Mouse (Mus musculus) cerebellum, adult 9-11 months (tissue): ENCODE measurements around the gene Cplane1.
A peak's percentile ranks its signal among the peaks of the same experiment; 100 is the strongest.
"Not testable (repeated sequence)": the region's sequence is repeated elsewhere in the genome, so short reads cannot be mapped to it uniquely, and the experiment has no call there.

ENCODE experiments used
- DNase-seq: peaks from one replicate; pipeline ENCODE4 v3.0.0; 2022

The Cplane1 gene

DNA sequence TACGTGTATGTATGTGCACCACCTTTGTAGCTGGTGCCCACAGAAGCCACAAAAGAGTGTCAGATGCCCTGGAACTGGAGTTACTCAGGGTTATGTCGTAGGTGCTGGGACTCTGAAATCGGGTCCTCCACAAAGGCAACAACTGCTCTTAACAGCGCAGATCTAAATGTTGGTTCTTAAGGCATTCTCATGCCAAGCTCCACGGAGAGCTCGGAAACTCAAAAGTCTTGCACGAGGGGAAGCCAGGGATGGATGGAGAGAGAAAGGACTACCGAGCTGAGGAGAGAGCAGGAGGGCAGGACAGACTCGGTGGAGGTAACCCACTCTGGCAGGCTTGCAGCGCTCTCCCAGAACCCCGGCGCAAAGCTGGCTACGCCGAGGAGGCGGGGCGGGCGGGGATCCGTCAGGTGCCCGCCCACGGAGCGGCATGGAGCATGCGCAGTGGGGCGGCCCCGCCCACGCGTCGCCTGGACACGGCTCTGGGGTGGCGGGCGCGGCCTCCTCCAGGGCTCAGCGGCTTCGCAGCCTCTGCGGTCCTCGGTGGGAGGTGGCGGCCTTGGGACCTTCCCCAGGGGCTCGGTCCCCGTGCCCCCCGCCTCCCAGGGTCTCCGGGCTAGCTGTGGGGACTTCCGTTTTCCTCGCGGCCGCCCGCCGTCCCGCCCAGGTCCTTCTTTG, at the start of gene Cplane1:
Gene Cplane1, plus strand, starts transcription at position 516 of the 675 bp plus-strand sequence.
- peak; percentile 93 for DNase-seq

DNA sequence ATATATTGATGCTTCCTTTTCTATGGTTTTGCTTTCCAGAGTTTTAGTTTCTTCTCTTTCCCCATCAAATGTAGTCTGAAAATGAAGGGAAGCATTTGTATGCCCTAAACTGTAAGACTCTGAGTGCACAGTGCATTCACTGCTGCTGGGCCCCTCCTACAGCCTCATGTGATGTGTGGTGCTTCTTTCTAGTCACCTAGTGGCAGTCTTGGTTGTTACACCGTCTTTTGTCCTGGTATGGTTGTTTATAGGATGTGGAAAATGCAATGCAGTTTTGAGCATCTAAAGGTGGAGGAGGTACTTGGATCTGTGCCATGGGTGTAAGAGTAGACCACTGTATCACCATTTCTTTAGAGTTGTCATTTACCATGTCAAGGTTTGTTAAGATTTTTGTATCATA, 39.6 kb upstream of the Cplane1 start:
- no peak for DNase-seq

DNA sequence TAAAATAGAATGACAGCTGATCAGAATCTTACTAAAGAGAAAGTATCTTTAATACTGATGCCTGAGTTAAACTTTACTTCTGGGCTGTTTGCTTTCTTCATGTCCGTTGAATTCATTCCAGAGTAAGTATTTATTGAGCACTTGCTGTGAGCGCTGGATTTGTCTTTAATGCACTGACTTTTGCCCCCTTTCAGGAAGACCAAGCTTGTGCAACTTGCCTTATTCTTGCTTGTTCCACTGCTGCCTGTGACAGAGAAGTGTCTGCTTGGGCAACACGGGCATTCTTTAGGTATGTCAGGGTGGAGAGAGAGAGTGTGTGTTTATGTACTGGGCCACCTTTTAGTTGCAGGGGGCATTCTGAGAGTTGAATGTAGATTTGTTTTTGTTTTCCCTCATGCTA, 37.6 kb upstream of the Cplane1 start:
- no peak for DNase-seq

DNA sequence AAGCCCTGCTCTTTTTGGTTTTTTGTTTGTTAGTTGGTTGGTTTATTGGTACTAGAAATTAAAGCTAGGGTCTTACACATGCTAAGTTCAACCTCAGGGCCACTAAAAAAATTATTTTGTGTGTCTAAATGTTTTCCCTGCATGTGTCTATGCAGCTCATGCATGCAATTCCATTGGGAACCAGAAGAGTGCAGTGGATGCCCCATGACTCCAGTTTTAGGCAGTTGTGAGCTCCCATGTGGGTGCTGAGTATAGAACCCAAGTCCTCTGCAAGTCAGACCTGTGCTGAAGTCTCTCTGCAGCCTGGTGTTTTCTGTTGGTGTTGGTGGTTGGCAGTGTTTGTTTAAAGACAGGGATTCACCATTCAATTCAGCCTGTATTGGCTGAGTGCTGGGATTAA, 37.1 kb upstream of the Cplane1 start:
- no peak for DNase-seq

DNA sequence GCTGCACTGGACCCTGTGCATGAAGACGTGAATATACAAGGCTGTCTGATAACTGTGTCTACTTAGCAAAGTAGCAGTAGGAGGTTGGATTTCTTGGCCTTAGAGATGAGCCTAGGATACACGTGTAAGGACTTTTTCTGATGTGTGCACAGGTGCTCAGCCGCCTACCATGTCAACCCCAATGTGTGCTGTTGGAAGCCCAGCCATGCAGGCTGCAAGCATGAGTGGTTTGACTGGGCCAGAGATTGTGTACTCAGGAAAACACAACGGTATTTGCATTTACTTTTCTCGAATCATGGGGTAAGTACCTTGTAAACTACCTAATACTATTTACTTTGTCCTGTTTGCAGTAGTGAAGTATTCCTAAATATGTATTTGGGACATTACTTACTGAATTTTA, 33.3 kb upstream of the Cplane1 start:
- DNase-seq, result no peak

DNA sequence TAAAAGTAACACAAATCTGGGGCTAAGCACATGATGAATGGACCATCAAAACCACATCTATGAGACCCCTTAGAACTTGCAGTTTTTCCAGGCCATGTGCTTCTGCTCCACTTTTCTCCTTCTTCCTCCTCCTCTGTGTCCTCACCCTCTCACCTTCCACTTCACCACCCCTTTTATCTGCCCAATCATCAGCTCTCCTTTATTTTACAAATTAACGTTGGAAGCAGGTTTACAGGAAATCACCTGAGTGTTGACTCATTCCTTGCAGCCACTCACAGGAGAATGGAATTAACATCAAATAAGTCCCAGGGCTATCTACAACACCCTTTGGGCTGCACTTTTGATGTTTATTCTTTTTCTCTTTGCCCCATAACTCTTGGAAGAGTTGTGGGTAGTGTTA, 7.1 kb upstream of the Cplane1 start:
- no peak for DNase-seq

DNA sequence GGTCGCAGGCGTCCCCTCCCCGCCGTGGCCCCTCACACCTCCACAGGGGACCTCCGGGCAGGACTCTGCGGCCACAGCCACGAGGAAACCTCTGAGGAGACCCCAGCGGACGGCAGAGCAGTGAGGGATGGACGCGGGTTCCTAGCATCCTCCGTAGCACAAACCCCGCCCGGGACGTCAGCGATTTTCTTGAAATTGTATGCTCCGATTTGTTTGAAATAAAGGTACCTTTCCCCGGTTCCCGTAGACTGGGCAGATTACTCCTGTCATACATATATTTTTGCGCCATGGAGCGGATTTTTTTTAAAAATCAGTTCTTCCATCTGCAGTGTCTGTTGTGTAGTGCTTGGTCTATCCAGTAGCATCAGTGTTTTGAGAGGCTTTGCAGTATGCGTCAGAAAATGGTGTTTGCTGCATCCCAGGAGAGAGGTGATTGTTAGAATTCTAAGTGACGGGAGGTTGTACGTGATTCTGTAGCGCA, 400 bp downstream of the Cplane1 start:
- no peak for DNase-seq

DNA sequence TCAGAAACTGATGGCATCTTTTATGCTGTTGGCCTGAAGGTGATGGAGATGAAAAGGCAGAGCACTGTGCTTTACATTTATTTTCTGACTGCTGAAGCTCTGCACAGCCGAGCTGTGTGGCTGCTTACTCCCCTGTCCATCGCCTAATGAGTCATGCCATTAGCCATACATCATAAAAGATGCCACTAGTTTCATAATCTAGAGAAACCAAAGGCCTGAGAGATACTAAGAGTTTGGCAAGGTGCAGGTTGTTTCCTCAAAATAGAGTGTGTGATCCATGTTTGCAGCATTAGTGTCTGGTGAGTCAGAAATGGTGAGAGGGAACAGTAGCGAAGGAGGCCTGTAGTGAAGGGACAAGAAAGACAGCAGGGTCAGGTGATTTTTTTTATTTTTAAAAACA, 20.7 kb downstream of the Cplane1 start:
- DNase-seq, result no peak

DNA sequence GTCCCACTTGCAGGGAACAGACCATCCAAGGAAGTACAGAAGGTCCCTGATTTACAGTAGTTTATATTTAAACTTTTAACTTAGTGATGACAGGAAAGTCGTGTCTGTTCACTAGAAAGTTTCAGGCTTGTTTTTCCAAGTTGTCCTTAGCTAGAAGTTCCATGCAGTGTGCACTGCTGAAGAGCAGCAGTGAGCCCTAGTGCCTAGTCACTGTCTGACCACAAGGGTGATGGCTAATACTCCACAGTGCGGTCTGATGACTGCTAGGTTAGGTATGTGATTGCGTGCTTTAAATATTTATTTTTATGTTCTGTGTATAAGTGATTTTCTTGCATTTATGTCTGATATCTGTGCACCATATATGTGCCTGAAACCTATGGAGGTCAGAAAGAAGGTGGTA, 21.5 kb downstream of the Cplane1 start:
- no peak for DNase-seq

DNA sequence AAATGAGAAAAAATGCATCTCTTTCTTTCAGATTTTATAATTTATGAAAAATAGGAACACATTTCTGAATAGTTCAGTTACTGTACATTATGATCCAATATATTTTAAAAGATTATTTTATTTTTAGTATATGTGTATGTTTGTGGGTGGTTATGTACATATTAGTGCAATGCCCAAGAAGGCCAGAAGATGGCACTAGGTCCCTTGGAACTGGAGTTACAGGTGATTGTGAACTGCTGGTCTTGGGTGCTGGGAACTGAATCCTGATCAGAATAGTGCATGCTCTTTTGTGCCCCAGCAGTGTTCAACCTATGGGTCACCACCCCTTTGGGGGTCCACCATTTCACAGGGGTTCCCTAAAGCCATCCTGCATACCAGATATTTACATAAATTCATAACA, 31.4 kb downstream of the Cplane1 start:
- no peak for DNase-seq

DNA sequence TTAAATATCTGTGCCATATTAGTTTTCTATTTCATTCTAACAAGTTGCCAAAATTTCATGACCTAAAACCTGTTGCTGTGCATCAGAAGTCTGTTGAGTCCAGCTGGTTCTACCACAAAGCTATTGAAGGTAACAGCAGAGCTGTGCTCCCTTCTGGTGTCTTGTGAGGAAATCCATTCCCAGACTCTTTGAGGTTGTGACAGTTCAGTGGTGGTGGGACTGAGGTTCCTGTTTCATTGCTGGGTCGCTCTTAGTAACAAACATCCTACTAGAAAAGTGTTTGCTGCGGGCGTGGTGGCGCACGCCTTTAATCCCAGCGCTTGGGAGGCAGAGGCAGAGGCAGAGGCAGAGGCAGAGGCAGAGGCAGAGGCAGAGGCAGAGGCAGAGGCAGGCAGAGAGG, 39.5 kb downstream of the Cplane1 start:
- DNase-seq, result no peak

DNA sequence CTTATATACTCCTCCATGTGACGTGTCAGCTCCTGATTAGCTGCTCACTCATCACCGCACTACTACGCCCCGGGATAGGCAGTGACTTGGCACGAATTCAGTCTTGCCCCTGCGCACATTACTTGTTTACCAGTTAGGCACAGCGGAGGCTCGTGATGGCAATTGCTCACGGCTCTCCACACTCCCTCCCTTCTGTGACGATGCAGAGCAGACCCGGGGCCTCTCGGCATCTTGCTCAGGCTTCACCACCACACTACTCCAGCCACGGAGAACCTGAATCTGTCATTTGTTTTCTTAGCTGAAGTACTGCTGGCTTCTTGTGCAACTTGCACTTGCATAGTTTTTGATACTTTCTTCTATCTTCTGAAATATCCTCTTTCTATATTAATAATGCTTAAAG, 45.9 kb downstream of the Cplane1 start:
- DNase-seq, result no peak

DNA sequence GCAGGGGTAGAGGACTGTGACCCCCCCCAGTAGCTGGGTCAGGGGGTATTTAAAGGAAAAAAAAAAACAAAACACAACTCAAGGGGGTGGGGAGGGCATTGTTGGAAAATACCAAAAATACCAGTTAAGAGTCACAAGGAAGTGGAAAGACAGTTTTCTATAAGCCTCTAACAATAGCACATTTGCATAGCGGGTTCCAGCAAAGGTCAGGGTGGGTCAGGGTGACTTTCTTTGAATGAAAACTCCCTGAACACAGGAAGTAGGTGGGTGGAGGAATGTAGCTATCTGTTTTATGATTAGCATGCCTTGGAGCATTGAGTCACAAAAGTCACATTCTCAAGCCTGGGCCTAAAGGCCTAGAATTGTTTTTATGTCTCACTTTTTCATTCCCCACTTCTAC, 65.3 kb downstream of the Cplane1 start:
- DNase-seq, result not testable (repeated sequence)

DNA sequence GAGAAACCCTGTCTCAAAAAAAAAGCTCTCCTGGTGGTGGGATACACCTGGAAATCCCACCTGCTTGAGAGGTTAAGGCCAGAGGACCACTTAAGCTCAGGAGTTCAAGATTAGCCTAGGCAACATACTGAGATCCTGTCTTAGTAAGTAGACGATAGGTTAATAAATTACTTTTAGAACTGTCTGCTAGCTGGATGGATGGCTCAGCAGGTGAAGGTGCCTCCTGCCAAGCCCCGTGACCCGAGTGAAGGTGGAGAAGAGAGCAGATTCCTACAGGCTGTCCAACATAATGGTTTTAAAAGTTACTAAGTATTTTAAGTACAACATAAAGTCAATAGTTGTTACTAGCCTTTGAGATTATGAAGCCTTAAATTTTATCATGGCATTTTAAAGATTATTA, 97.0 kb downstream of the Cplane1 start:
- no peak for DNase-seq

DNA sequence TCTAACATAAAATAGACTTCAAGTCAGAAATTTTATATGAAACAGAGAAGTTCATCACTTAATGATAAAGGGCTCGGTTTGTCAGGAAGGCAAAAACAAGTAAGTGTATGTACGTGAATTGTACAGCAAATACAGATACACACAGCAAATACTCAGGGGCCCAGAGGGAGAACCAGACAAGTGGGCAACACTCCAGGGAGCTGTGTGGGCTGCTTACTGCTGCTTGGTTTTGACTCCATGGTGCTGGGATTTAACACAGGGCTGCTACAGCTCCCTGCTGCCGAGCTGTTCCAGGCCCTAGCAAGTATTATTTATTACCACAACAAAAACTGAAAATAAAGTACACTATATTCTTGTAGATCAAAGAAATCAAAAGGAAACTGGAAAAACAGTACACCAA, 98.3 kb downstream of the Cplane1 start:
- no peak for DNase-seq

DNA sequence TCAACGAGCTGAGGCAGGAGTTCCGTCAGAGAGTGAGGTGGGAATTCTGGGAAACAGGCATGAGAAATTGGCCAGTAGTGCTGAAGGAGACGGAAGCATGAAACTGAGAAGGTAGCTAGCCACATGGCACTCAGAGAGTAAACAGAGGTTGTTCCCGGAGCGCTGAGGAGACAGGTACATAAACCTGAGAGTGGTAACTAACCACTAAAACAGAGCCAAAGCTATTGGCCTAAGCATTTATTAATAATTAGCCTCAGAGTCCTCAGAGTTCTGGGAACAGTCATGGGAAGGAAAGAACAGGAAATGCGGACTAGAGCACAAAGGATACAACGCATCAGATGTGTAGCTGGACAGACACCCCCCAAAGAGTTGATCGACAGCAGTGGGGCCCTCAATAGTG, 99.3 kb downstream of the Cplane1 start:
- DNase-seq, result no peak

DNA sequence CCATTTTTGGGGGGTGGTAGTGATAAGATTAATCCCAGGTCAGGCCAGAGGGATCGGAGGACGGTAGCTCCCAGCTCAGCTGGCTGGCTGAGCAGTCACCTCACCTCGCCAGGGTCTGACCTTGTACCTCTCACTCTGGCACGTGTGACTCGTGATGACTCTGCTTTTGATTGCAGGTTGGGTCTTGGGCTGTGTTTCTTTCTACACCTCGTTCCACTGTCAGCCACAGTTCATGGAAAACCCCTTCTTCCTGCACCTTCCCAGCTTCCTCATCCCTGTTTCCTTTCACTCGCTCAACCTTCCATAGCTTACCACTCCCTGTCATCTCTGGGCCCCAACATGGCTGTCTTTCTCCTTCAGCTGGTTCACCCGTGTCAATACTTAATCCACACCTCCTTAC, 103.0 kb downstream of the Cplane1 start:
- no peak for DNase-seq

DNA sequence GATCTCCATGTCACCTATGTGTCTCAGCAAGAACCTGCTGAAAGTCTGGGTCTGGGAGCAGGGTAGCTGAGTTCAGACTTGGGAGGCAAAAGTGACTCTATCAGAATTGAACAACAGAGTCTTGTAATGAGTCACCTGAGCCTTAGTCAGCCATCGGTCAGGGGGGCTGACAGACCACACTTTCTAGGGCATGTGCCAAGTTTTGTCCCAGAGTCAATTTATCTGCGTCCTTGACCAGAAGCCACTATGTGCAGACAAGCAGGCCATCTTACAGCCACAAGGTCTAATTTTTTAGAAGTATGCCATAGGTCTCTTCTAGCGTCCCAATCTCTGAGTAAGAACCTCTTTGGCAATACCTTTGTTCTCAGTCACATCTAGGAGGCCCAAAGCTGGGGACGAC, 109.0 kb downstream of the Cplane1 start:
- DNase-seq, result not testable (repeated sequence)

DNA sequence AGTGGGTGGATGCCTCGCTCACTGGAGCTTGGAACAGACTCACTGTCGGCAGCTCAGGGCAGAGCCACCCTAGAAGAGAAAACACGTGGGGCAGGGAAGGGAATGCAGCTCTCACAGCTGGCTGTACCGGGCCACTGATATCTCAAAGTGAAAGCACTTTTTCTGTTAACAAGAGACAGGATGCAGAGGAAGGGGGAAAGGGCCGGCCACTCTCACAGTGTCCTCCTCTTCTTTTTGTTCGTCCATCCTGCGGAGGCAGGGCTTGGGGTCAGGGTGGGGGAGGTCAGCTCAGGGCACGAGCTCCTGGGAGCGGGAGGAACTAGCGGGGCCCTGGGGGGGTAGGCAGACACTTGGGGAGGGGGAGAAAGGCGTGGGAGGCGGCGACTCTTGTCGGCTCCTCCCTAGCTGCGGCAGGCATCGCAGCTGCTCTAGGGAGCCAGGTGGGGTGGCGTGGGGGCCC, 110.4 kb downstream of the Cplane1 start:
- no peak for DNase-seq

DNA sequence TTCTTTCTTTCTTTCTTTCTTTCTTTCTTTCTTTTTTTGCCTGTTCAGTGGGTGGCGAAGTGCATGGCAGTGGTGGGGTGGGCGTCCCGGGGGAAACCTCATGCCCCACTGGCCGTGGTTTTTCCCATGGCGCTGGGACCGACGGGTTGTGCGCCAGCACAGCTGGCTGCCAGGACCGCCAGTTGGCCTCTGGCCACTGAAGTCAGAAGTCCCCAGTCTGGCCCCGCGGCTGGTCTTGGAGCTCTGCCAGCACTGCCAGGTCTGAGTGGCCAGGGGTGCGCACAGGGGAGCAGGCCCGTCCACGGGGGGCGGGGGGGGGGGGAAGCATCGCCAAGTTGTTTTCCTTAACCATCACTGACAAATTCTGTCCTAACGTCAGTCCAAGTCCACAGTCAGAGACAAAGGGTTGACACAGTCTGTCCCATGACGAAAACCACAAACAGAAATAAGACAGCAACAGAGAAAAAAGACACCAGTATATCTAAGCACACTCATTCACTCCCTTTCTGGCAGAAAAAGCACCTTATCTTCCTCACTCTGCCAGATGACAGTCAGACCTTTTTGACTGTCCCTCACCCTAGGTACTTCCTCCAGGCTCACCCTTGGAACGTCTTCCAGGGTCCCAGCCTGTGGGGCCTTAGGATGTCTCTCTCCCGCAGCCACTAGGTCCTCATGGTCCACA, 111.2 kb downstream of the Cplane1 start:
- peak; percentile 38 for DNase-seq

DNA sequence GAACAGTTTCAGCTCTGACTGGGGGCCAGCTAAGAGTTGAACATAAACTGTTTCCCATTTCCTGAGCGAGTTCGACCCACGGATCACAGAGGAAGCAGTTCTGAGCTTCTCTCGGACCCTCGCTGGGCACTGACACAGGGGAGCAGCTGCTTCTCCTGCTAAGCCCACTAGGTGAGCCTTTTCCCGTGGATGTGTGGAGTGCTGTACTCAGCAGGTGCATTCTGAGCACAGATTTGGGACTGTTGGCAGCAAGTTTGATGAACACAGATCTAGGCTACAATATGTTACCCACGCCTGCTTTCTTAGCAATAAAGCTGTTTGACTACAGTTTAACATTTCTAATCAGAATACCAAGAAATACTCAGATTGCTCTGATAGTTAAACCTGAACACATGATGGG, 112.8 kb downstream of the Cplane1 start:
- DNase-seq, result peak; percentile 51

DNA sequence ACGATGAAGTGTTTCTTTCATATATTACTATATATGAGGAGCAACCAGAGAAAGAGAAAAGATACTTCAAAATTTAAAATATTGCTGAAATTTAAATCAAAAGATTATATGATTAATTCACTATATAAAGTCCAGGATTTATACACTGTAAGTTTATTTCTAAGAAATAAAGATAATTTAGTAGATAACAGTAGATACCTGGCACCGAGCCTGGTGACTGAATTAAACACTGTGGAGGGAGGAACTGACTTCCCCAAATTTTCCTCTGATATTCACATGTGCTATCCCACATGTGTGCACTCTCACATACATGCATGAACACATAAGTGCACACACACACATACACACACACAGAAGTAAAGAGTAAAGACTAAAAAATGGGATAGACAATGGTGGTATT, 113.2 kb downstream of the Cplane1 start:
- no peak for DNase-seq

DNA sequence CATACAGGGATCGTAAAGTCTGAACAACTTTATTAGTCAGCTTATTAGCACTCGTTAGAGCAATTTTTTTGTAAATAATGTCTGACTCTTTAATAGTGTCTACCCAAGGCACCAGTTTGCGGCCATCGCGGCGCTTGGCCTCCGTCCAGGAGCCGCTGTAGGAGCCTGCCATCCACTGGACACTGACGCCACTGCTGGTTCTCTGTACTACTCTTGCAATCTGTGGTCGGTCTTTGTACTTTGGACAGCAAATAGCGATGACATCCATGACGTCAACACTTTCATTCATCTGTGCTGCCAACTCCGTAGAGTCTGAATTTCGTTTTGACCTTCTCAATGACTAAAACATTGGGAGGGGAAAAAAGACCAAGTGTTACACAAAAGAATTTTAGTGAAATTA, 122.3 kb downstream of the Cplane1 start:
- DNase-seq, result no peak

DNA sequence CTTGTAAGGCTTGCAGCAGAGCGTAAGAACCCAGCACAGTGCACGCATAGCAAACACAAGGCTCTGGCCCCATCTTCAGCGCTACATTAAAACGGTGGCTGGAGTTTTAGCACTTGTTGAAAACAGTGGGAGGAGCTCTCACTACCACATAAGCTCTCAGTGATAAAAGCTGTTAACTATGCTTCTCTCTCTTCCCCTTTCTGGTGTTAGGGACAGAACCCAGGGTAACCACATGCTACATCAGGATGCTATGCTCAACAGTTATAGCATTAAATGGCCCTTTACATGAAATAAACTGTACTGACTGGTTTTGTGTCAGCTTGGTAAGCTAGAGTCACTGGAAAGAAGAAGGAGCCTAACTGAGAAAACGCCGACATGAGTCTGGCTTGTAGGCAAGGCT, 125.2 kb downstream of the Cplane1 start:
- DNase-seq, result no peak

DNA sequence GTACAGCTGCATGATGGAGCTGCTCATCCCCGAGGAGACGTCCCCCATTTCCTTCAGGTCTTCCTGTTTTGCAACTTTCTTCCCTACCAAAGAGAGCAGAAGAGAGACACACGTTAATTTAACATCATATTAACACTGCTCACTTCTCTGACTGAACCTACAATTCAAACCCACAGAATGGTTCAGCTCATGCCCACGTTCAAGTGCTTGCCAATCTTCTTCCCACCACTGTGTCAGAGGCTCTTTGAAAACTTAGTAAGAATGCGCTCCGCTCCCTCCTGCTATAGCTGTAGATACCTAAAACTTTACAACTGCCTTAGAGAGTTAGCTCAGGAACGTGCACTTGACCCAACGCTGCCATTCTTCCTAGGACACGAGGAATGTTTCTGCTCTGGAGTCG, 134.0 kb downstream of the Cplane1 start:
- DNase-seq, result no peak
